Mouse (Mus musculus): ENCODE measurements at regions not wholly inside any gene's neighbourhood (a gene's known extent, or its start where the extent isn't known, plus 50 kb on each side); places are given as distances from the start of the nearest gene placed in this dataset.

DNA sequence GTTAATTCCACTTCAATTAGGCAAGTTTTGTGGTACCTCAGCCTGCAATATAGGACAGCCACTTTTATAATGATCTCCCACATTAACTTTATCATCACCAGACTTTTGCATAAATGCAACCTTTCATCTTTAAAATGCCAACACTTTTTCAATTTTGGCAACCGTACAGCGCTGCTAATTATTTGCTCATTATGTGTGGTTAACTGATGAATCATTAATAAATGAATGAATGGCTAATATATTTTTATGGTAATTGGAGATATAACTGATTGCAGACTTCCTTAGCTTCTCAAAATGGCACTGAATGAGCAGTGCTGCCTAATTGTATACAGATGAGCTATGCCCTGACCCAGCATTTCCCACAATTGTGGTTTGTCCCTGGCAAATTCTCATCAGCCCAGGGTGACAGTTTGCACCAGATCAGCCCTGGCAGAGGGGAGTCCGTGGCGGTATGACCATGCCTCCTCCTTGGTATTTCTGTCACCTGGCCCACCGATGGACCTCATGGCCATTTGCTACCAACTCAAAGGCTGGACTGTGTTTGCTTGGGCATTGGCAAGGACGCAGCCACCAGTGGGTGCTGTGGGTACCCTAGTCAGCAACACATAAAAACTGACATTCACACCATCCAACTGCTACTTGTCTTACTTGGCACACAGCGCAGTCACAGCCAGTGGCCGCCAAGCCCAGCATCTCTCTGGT, 173.7 kb upstream of the Lmo4 start:
- Histone ChIP-seq H3K9me3 (ENCODE audit: control insufficient read depth) (no peaks in the 10 kb centered on the region), H3K4me1 (replicated peaks; ENCODE audit: control insufficient read depth, insufficient read depth, low read length) (peaks cover 3% of the 10 kb centered on the region; the same call in 1 of the 2 replicates), H3K4me2 (replicated peaks; ENCODE audit: low read depth) (no peak overlapping the region), H3K36me3 (ENCODE audit: control insufficient read depth, insufficient read depth) (no peaks in the 10 kb centered on the region), H3K4me3 (ENCODE audit: low read depth, low read length) (no peak overlapping the region), H3K27me3 (replicated peaks; ENCODE audit: control insufficient read depth, insufficient read depth, low read length) (no peaks in the 10 kb centered on the region), H3K9ac (ENCODE audit: low read depth, low read length) (no peak overlapping the region), H3K27ac (ENCODE audit: low read depth, low read length) (no peak overlapping the region)
- TF ChIP-seq CTCF (IDR thresholded peaks at IDR 0.05; ENCODE audit: low read depth): 0 out of 2 replicates have a peak, but pooled peaks have one; percentile 9
- no peak for ATAC-seq
- 88% methylated on average over 8 of the region's 8 CpGs for WGBS

DNA sequence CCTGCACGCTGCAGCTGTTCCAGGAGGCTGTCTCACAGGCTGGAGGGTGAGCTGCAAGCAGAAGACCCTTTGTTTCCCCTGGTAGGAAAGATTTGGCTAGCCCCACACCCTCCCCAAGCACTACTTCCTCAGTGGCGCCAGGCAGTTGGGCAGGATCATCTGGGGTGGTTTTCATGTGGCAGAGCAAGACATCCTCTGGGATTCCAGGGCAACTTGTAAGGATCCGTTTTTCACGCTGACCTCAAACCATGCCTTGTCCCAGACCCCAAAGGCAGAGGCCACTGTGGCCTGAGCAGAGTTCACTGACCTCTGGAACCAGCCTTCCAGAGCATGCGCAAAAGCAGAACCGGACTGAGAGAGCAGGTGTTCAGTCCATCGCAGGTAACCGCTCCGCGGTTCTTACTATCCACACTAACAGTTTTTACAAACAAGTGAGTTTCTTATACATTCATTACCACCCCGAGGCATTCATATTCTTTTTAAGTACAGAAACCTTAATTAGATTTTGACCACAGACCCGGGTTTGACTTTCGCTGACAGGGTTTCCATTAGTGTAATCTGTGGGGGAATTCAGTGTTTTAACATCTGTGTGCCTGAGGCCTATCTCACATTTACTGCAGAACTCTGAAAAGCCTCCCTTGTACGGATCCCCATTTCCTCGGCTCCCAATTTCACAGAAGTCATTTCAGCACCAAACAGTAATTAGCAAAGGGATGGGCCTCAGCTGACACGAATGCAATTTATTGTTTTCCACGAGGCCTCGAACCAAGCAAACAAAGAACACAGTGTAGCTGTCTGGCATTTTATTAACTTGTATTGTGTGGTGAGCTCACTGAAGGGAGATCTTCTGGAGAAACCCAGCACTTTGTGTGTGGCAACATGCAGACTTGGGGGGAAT, 172.9 kb upstream of the Lmo4 start:
- no peak overlapping the region for H3K4me2 ChIP-seq (replicated peaks; ENCODE audit: low read depth)
- no peak overlapping the region for H3K27ac ChIP-seq (ENCODE audit: low read depth, low read length)
- WGBS: 72% methylated on average over 18 of the region's 18 CpGs
- H3K36me3 ChIP-seq (ENCODE audit: control insufficient read depth, insufficient read depth): no peaks in the 10 kb centered on the region
- no peak for ATAC-seq
- H3K9me3 ChIP-seq (ENCODE audit: control insufficient read depth): no peaks in the 10 kb centered on the region
- no peaks in the 10 kb centered on the region for H3K27me3 ChIP-seq (replicated peaks; ENCODE audit: control insufficient read depth, insufficient read depth, low read length)
- H3K4me3 ChIP-seq (ENCODE audit: low read depth, low read length): no peak overlapping the region
- TF ChIP-seq CTCF (IDR thresholded peaks at IDR 0.05; ENCODE audit: low read depth): no peak
- peaks cover 3% of the 10 kb centered on the region; the same call in 1 of the 2 replicates for H3K4me1 ChIP-seq (replicated peaks; ENCODE audit: control insufficient read depth, insufficient read depth, low read length)
- H3K9ac ChIP-seq (ENCODE audit: low read depth, low read length): no peak overlapping the region

DNA sequence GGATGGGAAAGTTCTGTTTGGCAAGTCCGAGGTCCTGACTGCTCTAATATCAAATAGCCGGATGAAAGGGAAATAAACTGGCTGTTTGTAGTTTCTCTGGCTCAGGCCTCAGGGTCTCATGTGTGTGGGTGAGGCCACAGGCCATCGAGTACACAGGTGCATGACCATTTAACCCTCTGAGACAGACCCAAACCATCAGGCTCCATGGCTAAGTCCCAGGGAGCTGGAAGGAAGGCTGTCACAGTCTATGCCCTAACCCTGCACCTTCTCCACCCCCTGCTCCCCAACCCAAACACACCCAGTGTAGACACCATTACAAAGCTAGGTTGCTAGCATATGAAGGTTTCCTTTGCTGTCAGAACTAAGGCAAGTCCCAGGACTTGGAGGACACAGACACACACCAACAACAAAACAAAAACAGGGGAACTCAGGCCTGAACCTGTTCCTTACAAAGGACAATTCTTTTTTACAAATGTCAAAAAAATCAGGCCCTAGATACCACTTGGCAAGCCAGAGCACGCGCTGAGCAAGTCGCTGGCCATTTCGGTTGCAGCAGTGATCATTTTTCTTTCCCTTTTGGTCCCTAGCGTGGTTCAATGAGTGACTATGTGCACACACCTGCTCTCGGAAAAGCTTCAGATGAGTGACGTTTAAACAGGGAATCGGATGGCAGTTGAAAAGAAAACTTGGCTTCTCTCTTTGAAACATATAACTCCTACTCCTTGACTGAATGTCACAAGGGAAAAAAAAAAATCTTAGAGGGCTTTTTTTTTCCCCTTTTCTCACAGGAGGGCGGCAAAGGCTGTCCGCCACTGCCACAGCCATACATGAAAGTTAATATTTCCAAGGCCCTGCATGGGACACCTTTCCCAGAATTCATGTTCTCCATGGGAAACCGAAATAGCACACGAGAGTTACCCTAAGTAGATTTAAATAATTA, 171.7 kb upstream of the Lmo4 start:
- no peak overlapping the region for H3K4me3 ChIP-seq (ENCODE audit: low read depth, low read length)
- peaks cover 3% of the 10 kb centered on the region; the same call in 1 of the 2 replicates for H3K4me1 ChIP-seq (replicated peaks; ENCODE audit: control insufficient read depth, insufficient read depth, low read length)
- no peak overlapping the region for H3K9ac ChIP-seq (ENCODE audit: low read depth, low read length)
- H3K27me3 ChIP-seq (replicated peaks; ENCODE audit: control insufficient read depth, insufficient read depth, low read length): no peaks in the 10 kb centered on the region
- no peak overlapping the region for H3K4me2 ChIP-seq (replicated peaks; ENCODE audit: low read depth)
- 0 out of 2 replicates have a peak, but pooled peaks have one; percentile 4 for ATAC-seq
- H3K27ac ChIP-seq (ENCODE audit: low read depth, low read length): peak overlapping the region; percentile 6; the same call in 1 of the 2 replicates
- TF ChIP-seq CTCF (IDR thresholded peaks at IDR 0.05; ENCODE audit: low read depth): no peak
- H3K36me3 ChIP-seq (ENCODE audit: control insufficient read depth, insufficient read depth): no peaks in the 10 kb centered on the region
- WGBS: 75% methylated on average over 15 of the region's 15 CpGs
- H3K9me3 ChIP-seq (ENCODE audit: control insufficient read depth): no peaks in the 10 kb centered on the region

DNA sequence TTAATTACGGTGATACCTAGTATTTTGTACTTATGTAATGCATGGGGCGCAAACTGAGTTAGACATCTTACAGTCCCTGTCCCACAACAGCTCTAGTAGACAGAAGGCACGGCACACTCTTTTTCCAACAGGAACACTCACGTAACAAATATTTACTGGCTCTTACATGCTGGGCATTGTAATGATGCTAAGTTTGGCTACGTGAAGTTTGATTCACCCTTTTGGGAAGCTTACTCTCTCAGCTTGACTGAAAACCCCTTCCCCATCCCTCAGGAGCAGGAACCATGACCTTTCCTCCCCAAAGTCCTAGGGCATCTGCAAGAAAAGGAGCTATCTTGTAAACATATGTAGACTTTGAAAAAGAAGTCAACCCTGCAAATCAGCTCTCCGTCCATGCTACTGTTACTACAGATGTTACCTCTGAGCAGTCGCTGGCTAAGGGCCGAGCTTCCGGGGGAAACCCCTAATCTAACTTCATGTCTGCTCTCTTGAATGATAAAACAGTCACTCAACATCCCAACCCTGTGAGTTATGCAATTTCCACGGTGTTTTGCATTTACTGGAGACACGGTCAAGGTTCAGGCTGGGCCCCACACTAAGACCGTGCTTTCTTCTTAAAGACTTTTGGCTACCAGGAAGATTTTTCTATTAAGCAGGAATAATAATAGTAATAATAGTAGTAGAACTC, 170.8 kb upstream of the Lmo4 start:
- TF ChIP-seq CTCF (IDR thresholded peaks at IDR 0.05; ENCODE audit: low read depth): no peak
- Histone ChIP-seq H3K9ac (ENCODE audit: low read depth, low read length) (no peak overlapping the region), H3K36me3 (ENCODE audit: control insufficient read depth, insufficient read depth) (no peaks in the 10 kb centered on the region), H3K27ac (ENCODE audit: low read depth, low read length) (no peak overlapping the region), H3K4me1 (replicated peaks; ENCODE audit: control insufficient read depth, insufficient read depth, low read length) (peaks cover 3% of the 10 kb centered on the region; the same call in 1 of the 2 replicates), H3K4me3 (ENCODE audit: low read depth, low read length) (no peak overlapping the region), H3K9me3 (ENCODE audit: control insufficient read depth) (no peaks in the 10 kb centered on the region), H3K4me2 (replicated peaks; ENCODE audit: low read depth) (no peak overlapping the region), H3K27me3 (replicated peaks; ENCODE audit: control insufficient read depth, insufficient read depth, low read length) (no peaks in the 10 kb centered on the region)
- WGBS: 47% methylated on average over 12 of the region's 12 CpGs
- peak; percentile 87 for ATAC-seq

GRCm38 (mm10) chr3:144368300-144368699, 163.3 kb upstream of the Lmo4 start:
- H3K4me1 ChIP-seq (replicated peaks; ENCODE audit: control insufficient read depth, insufficient read depth, low read length): no peaks in the 10 kb centered on the region
- no peaks in the 10 kb centered on the region for H3K9me3 ChIP-seq (ENCODE audit: control insufficient read depth)
- TF ChIP-seq CTCF (IDR thresholded peaks at IDR 0.05; ENCODE audit: low read depth): no peak
- H3K27ac ChIP-seq (ENCODE audit: low read depth, low read length): no peak overlapping the region
- no peaks in the 10 kb centered on the region for H3K36me3 ChIP-seq (ENCODE audit: control insufficient read depth, insufficient read depth)
- H3K4me2 ChIP-seq (replicated peaks; ENCODE audit: low read depth): no peak overlapping the region
- ATAC-seq: no peak
- H3K27me3 ChIP-seq (replicated peaks; ENCODE audit: control insufficient read depth, insufficient read depth, low read length): no peaks in the 10 kb centered on the region
- no peak overlapping the region for H3K9ac ChIP-seq (ENCODE audit: low read depth, low read length)
- 73% methylated on average over 4 of the region's 4 CpGs for WGBS
- no peak overlapping the region for H3K4me3 ChIP-seq (ENCODE audit: low read depth, low read length)

Measured in intestine, postnatal 0 days (tissue).